Mouse (Mus musculus) heart, postnatal 10 days (tissue): ENCODE measurements at regions not wholly inside any gene's neighbourhood (a gene's known extent, or its start where the extent isn't known, plus 50 kb on each side); places are given as distances from the start of the nearest gene placed in this dataset.

Experiments
- DNase-seq, 2 experiments: peaks; one replicate each; pipeline ENCODE4 v3.0.0; 2021
- intact Hi-C: fragments of 180-260 bp; cut with DNase I; formaldehyde crosslinking; loops from one replicate; pipeline ENCODE4 v1.15.1; 2025

DNA sequence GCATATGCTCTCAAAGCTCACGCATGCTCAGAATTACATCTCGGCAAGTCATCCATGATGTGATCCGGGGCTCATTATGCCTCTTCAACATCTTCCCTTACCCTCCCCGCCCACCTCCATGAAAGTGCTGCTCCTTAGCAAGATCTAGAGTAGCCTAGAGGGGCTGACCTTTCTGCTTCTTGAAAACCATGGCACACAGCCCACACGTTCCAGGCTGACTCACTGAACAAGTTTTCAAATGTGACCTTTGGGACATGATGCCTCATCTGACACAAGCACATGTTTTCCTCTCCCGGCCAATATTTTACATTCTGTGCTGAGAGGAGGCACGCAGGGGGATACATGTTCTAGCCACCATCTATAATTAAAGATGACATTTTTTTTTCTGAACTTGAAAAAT lies 340.1 kb upstream of the Cdh11 start:
- intact Hi-C loops: no loop called here
- DNase-seq: no peak

DNA sequence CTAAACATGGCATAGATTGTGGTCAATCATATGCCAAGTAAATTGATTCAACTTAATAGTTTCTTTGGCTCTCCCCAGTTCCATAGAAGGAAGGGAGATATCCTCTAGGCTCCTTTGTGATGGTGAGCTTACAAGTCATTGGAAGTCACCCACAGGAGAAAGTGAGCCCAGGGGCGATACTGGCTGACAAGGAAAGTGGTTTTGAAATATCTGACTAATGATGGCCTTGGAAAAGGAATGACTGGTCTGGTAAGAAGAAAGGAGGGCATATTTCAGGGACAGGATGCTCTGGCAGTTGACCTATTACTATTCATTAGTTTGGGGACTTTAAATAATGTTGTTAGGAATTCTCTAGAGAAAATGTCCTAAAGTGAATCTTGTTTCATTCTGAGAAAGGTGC lies 352.7 kb upstream of the Cdh11 start:
- no peak for DNase-seq
- intact Hi-C loops: no loop called here

- no peak for DNase-seq
- intact Hi-C loops: no loop called here
Observed at GRCm38 (mm10) chr8:103144835-103145234, 359.4 kb upstream of the Cdh11 start.

DNA sequence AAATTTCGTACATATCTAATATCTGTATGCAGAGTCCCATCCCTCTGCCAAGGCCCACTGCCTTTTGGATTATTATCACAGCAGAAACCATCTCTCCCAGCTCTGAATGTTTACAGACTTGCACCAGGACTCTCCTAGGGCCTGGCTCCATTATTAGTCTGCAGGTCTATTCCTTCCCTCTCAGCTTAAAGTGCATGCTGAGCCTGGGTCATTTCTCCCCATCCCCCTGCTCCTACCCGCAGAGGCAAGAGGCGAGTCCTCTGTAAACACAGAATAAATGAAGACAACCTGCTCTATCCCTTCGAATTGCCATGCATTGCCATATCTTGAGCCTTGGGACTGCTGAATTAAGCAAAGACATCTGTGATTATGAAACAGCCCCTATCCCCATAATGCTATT lies 362.6 kb upstream of the Cdh11 start:
- no peak for DNase-seq
- intact Hi-C loops: no loop called here

DNA sequence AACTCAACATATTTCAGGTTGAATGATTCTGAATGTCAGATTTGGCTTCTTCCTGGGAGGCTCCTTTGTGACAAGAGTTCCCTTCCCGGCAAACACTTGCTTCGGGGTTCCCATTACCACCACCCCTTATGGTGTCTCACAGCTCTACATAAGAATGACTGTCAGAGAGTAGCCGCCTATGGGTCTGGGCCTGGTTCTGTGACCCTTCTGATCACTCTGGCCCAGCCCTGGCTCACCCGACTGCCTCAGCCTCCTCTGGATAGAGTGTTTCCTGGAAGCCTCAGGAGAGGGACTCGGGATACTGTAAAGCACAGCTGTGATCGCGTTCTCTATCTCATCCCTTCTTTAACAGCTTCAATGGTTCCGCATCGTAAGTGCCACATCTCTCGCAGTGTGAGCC lies 363.0 kb upstream of the Cdh11 start:
- intact Hi-C loops: no loop called here
- no peak for DNase-seq

GRCm38 (mm10) chr8:103166623-103167316 lies 381.3 kb upstream of the Cdh11 start:
- intact Hi-C loops: no loop called here

GRCm38 (mm10) chr8:103173313-103173712 lies 387.9 kb upstream of the Cdh11 start:
- intact Hi-C loops: no loop called here
- DNase-seq: no peak

More at GRCm38 (mm10) chr8:103166623-103167316, 381.3 kb upstream of the Cdh11 start:
- DNase-seq: no peak

GRCm38 (mm10) chr8:103173803-103174429 lies 388.5 kb upstream of the Cdh11 start:
- DNase-seq: peak; percentile 4 to 6
- intact Hi-C loops: no loop called here

DNA sequence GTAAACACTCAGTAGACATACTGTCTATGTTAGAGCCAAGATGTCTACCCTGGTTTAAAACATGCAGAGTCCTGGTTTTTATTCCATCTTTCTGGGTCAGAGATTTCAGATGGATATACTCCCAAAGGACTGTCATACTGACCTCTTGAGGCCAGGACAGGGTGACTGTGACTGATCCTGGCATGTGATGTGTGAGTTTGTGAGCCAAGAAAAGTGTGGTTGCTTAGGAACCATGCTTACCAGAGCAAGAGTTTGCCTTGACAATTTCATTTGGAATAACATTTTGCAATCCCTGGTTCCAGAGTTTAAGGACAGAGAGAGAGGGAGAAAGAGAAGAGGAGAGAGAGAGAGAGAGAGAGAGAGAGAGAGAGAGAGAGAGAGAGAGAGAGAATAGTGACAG lies 395.2 kb upstream of the Cdh11 start:
- intact Hi-C loops: no loop called here
- peak; percentile 9 to 13 for DNase-seq

- intact Hi-C loops: no loop called here
- no peak for DNase-seq
Observed at GRCm38 (mm10) chr8:103188720-103189498, 403.5 kb upstream of the Cdh11 start.

GRCm38 (mm10) chr8:103198251-103198650 lies 412.8 kb upstream of the Cdh11 start:
- intact Hi-C loops: no loop called here
- DNase-seq: no peak

DNA sequence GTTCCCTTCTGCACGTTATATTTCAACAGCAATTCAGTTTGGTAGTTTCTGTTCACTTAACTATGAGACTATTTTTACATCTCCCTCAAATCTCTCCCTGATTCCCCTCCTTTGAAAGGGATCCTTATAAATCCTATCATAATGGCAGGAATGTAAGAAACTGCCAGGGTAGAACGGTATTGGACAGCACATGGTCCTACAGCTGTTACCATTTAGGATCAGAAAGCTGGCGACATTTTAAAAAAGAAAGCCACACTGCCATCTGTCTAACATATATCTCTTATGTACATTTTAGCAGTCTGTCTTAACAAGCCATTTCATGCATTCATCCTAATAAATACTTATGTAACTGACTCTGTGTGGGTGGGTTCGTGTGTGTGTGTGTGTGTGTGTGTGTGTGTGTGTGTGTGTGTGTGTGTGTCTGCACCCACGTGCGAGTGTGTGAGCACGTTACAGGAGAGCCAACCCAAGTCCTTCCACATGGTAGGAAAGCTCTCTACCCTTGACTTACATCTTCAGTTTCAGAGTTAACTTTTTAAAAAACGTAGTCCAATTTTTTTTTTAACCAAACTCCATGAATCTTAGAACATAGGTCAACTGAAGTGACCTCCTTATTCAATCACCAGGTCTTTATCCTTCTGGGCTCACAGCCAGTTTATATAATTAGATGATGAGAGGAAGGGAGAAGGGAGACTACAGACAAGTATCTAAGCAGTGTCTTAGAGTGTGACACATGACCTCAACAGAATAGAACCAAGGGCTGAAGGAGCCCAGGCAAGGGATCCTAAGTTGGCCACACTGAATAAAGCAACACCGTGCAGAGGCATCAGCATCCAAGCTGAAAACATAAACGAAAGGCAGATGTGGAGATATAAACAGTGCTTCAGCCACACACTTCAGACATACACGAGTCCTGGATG lies 414.5 kb upstream of the Cdh11 start:
- intact Hi-C loops: no loop called here
- no peak for DNase-seq

DNA sequence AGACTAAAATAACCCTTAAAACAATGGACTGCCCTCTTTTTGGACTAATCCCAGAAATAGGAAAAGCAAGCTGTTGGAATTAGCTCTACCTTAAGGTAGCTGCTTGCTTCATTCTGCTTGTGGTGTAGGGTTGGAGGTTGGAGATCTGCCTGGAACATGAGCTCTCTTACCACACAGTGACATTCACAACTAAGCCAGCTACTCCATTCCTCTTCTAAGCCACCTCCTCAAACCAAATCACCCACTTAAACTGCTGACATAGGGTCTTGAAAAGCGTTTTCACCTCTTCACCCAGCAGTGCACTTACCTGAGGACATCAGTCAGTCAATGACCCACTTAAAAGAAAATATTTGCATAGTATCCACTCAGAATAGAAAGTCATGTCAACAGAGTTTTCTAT lies 418.3 kb upstream of the Cdh11 start:
- DNase-seq: no peak
- intact Hi-C loops: no loop called here

- intact Hi-C loops: no loop called here
- DNase-seq: no peak
Observed at GRCm38 (mm10) chr8:103214606-103215005, 429.2 kb upstream of the Cdh11 start.

- intact Hi-C loops: no loop called here
- peak; percentile 12 to 24 for DNase-seq
Observed at GRCm38 (mm10) chr8:103230741-103231475, 445.5 kb upstream of the Cdh11 start.

- DNase-seq: peak; percentile 17 to 26
- intact Hi-C loops: no loop called here
Observed at GRCm38 (mm10) chr8:103234374-103234773, 448.9 kb upstream of the Cdh11 start.

- DNase-seq: peak; percentile 56 to 59
- intact Hi-C loops: no loop called here
Observed at GRCm38 (mm10) chr8:103235614-103236013, 450.2 kb upstream of the Cdh11 start.

DNA sequence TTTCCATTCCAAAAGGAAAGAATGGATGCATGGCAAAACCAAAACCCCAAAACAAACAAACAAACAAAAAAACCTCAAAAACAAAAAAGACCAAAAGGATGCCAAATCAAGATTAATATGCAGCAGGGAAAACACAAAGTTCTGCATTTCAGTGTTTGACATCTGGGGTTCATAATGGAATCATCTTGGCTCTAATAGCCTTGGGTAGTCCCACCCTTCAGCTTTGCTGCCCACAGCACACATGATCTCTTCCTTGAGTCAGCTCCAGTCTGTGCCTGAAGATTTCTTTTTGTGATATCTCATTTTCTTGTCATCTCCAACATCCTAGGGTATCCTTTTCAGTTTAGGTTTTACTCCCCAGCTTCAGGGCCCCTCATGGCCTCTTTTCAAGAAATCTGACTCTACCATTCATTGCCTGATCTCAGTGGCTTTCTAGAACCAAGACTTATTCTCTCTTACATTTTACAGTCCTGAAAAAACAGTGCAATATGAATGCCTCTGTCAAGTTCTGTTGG lies 453.1 kb upstream of the Cdh11 start:
- intact Hi-C loops: no loop called here

GRCm38 (mm10) chr8:103244169-103244568 lies 458.7 kb upstream of the Cdh11 start:
- no peak for DNase-seq
- intact Hi-C loops: no loop called here

More for the DNA sequence above, 453.1 kb upstream of the Cdh11 start:
- DNase-seq: no peak

DNA sequence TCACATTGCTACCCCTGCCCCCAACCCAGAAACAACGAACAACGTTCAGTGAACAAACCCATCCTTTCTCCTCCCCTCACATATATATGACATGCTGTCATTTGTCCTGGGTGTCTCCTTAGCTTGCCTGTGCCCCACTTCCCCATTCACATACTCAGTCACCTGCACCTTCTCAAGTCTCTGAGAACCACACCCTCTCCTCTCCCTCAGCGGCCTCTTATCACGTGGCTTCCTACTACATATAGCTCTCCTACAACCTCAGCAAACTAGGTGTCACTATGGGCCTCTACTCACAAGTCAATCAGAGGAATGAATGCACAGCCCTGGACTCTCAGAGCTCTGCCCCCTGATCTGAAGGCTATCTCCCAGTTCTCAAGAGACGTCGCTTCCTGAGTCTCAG lies 459.2 kb upstream of the Cdh11 start:
- intact Hi-C loops: no loop called here
- no peak for DNase-seq
